Mouse (Mus musculus) Muller cell, postnatal 12 days (primary cell): ENCODE measurements around the gene Pde4d.

Experiments used
- DNase-seq: peaks from one replicate; pipeline ENCODE4 v3.0.0-alpha.2; 2015; ENCODE audit errors: inconsistent ontology term

Gene Pde4d

DNA sequence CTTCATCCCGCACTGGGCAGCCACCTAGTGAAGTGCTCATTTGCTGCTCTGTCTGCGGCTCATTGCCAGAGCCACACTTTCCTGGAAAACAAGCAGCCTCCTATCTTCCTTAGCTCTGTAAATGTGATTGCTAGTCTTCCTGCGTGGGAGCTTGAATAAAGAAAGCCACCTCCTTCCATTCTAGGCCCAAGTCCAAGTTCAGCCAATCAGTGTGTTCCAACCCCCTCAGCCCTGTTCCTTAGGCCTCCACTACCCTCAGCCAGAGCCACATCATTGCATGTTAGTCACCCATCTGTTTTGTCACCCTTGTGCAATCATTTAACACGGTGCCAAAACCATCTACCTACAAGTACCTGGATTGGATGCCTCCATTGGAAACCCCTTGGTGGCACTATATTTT lies 786.3 kb downstream of the Pde4d start:
- DNase-seq = no peak

GRCm38 (mm10) chr13:109238670-109239069 lies 788.9 kb downstream of the Pde4d start:
- no peak for DNase-seq

DNA sequence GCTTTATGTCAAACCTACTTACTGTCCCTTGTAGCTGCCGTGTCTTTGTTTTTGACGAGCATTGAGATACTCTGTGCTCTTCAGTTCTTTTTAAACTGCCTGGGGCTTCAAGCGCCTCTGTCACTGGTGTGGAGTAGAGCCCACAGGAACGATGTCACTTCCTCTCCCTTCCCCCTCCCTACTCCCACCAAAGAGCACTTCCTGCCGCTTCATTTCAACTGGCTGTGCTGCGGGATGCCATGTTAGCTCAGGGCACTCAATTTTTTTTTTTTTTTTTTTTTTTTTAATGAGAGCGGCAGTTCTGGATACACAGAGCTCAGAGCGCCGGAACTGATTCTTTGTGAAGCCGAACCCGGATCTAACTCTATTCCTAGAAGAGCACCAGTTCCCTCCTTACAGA lies 789.5 kb downstream of the Pde4d start:
- peak; percentile 63 for DNase-seq

GRCm38 (mm10) chr13:109242456-109243050 lies 792.8 kb downstream of the Pde4d start:
- DNase-seq = peak; percentile 87

DNA sequence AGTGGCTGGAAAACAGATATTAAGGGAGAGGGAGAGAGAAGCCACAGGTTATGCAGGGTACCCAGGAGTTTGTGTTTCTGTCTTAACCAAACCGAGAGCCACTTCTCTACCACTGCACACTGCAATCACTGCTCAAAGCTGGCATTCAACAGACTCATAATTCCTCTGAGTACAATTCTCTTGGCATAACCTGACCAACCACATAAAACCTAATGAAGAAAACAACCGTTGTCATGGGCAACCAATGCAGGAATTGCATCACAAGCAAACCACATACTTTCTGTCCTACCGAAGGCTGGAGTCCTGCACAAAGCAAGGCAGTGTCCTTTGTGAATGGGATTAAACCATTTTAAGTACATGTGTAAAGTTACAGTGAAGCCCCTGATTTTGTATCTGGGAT lies 793.4 kb downstream of the Pde4d start:
- peak; percentile 87 for DNase-seq

DNA sequence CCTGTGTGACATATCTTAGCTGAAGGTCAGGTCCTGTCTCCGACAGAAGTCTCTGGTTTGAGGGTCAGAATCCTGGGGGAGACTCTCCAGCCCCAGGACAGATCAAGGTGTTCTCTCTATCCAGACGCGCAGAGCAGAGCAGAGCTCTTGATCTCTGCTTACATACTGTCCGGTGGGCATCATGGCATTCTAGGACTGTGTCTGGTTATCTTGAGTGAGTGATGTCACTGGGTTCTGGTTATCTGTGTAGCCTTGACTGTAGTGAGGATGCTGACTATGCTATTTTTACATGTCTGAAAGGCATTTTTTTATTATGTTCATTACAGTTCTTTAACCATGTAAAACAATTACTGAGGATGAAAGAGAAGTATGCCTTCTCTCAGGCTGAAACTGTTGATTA lies 797.3 kb downstream of the Pde4d start:
- DNase-seq = no peak

DNA sequence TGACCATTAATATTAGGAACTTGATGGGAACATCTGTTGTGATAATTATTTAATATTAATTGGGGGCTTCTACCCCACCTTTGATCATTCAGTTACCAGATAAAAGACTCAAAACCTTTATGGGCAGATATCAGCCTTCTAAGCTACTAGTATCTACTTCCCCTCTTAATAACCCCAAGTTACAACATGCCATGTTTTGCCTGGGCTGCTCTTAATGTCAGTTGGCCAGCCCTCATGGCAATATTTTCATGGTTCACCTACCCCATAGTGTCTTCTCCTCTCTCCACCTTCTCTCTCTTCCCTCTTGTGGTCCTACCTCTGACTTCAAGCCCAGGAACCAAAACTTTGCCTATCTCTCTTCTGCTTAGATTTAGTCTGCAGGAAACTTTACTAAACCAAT lies 799.6 kb downstream of the Pde4d start:
- DNase-seq = no peak

- peak; percentile 78 for DNase-seq
Observed at GRCm38 (mm10) chr13:109255634-109256033, 805.9 kb downstream of the Pde4d start.

- peak; percentile 87 for DNase-seq
Observed at GRCm38 (mm10) chr13:109260220-109260795, 810.6 kb downstream of the Pde4d start.

DNA sequence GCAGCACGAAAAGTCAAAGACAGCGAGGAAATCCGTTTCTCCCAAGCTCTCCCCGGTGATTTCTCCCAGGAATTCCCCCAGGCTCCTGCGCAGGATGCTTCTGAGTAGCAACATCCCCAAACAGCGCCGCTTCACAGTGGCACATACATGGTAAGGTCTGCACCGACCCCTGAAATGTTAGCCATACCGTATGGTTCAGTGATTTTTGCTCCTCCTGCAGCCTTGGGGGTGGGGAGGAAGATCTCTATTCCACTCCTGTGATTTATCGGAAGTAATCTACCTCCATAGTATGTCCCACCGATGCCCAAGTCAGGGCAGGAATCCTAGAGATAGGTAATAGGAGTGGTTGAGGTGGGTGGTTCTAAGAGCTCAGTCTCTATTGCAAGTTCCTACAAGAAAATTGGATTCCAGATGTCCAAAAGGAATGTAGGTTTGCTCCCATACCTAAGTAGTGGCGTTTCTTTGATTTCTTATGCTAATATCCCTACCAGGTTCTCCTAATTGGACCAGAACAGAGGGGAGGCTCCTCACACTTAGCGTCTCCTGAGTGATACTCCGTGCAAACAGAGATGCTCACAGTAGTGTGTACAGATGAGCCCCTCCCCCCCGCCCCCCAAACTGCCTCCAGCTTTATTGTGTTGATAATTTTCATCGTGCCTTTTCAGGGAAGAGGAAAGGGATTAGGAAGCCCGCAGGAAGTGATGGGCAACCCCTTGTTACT lies 811.2 kb downstream of the Pde4d start:
- no peak for DNase-seq

DNA sequence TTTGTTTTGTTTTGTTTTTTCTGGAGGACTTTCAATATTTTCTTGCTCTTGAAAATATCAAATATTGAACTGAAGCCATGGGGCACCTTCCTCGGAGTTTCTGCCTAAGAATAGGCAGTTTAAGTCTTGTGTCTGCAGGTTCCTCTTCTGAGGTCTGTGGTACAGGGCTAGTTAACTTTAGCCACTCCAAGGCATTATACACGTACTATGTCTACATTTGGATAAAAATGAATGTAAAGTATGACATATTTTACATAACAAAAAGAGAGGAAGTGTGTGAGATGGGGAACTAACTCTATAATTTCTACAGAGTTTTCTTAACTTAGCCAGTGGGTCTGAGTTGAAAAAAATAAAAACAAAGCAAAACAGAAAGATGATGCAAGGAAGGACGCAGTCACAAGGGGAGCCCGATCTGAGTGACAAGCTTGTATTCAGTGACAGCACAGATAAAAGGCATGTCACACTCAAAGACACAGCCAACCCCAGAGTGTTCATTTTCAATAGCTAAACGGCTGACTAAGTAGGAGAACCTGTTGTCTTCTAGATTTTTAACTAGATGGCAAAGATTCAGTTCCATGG lies 812.0 kb downstream of the Pde4d start:
- peak; percentile 36 for DNase-seq

DNA sequence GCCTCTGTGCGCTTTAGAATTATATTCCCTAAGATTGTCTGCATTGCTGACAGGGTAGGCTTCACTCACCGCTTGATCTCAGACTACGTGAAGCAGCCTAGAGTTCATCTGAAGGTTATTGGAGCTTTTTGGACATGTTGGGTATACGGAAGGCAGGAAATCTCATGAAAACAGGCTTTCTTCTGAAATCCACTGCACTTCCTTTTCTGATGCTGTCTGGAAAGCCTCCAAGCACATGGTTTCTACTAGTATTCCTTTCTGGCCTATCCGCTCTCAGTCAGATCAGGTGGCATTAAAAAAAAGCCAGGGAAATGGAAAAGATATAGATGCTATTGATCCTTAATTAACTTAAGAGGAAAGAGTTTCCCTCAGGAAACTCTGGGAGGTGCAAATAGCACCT lies 812.8 kb downstream of the Pde4d start:
- DNase-seq = no peak

GRCm38 (mm10) chr13:109263833-109264232 lies 814.1 kb downstream of the Pde4d start:
- no peak for DNase-seq

- DNase-seq = peak; percentile 34
Observed at GRCm38 (mm10) chr13:109268253-109268652, 818.5 kb downstream of the Pde4d start.

DNA sequence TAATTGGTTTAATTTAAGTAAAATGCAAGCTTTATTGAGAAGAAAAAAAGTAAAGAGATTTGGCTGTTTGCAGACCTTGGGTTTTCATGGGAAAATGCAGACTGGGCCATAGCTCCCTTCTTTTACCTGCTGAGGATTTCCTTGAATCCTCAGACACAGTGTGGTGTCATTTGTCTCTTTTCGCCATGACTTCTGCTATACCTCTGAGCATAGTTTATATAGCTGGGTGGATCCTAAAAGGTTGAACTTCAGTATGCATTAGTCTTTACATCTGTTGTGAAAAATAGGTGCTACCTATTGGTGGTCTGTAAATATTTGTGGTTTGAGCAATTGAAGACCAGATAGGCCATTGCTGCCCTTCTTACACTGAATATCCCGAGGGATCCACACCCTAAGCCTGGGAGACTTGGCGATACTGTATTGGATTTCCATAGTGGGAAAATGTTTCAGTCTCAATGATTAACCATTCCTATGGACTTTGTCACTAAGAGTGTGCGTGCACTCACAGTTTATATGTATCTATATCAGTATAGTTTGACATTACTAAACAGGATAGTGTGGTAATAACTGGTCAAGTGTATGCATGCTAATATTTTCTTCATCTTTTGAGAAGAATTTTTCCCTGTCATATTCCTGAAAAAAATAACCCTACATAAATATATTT lies 819.0 kb downstream of the Pde4d start:
- DNase-seq = no peak

DNA sequence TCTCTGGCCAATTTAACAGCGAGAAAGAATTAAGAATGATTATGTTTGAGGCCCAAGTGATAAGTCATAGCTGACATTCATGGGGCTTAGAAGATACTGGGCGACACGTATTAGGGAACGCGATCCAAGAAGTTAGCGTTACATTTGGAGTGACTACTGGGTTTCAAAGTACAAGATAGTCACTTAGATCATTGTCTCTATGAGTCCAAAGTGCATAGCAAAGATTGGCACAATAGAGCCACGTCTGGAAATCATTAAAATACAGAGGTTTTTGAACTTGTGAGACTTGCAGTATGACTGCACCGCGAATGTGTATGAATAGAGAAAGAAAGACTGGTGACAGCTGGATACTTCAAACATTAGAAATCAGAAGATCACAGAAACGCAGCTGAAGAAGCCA lies 825.1 kb downstream of the Pde4d start:
- DNase-seq = no peak

DNA sequence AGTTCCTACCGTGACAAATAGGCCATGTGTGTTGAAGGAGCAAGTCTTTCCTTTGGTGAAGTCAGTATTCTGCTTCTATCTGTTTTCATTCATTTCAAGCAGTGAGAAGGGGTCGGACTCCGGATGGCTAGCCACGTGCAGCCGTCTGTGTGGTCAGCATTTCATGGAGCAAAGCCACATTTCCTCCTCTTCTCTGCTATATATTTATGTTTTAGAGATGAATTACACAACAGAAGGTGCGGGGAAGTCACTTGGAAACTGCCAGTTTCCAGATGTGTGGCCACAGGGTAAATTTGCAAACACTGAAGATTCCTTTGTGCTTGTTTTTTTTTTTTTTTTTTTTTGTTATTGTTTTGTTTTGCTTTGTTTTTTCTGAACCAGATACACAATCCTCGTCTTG lies 828.0 kb downstream of the Pde4d start:
- no peak for DNase-seq

DNA sequence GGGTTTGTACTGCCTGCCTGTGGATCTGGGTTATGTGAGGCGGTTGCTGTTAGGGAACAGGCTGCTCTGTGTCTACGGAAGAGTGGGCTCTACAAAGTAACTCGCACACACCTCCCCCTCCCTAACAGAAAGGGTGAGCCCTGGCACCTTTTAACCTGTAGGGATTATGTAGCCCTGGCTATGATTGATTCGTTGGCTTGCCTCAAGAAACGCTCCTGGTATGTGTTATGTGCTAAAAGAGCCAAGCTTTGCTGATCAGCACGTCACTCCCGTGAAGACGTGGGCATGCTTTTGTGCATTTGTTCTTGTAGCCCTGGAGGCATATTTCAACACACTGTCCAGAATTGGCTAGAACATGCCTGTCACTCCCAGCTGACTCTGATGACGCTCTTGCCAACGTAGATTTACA lies 828.8 kb downstream of the Pde4d start:
- DNase-seq = peak; percentile 77

- DNase-seq = peak; percentile 57
Observed at GRCm38 (mm10) chr13:109279211-109279610, 829.5 kb downstream of the Pde4d start.

DNA sequence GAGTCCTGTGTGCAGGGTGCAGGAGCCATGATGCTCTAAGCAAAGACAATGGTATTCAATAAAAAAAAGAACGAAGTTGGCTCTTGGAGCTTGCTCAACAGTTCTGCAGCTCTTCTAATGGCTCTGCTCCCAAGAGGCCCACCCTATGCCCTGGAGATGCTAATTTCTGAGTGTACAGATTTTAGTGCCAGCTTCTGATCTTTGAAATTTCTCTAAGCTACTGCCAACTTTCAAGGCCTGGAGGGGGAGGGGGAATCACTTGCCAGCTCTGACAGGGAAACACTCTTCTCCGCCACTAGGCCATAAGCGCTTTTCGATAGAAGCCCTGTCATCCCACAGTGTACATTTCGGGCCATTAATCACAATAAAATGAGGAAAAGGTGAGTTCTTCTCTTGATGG lies 830.7 kb downstream of the Pde4d start:
- no peak for DNase-seq

DNA sequence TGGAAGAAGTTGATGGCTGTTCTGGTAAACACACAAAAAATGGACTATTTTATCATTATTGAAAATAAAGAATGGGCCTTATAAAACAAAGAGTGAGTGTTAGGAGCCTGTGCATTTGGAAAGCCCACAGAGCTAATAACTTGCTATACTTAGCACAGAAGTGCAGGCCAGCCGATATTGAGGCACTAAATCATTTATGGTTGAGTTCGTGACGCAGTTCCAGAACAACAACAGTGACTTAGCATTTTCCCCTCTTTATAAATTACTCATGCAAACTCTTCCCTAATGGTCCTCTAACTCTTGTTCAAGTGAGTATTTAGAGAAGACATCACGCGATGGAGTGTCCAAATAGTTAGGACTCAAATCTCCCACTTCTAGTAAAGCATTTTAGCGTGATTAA lies 837.7 kb downstream of the Pde4d start:
- DNase-seq = no peak

DNA sequence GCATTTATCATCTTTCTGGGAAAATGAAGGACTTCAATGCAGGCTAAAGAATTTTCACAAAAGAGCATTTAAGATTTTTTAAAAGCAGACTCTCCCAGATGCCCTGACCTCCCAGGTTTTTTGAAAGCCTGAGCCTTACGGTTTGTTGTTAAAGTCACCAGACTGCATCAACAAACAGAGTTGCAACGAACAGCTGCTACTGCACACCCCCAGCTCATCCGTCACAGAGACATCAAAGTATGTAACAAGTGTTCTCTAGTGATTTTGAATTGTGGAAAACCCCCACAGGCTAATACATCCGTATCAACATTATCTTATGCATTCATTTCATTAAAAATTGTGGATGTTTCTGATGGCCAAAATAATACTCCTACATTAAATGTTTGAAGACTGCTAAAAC lies 841.2 kb downstream of the Pde4d start:
- no peak for DNase-seq
